Mouse (Mus musculus) embryonic facial prominence, embryonic 12.5 days (tissue): ENCODE measurements around the gene H2al1f. TPM values are rescaled to one million over a fixed set of nuclear protein-coding genes. Genes with fewer than 3 reads are reported as not detected.

Experiments used
- polyA plus RNA-seq: library from polyadenylated mRNA; unstranded; fragments of >200 nt; fragmentation: Nextera tagmentation; extraction: Ambion mirVana; gene quantifications from 2 replicates; pipeline ENCODE4 v1.2.1, GENCODE M21; 2016

Gene H2al1f
- polyA plus RNA-seq, 1 experiment from 2014 or later, result not detected

Other genes with a start within 250 kb of the H2al1f start
- gene H2al1a, start 15.9 kb upstream of the H2al1f start, polyA plus RNA-seq, result not detected in 2 replicates
- gene H2al1b, start 12.7 kb upstream of the H2al1f start, polyA plus RNA-seq, result not detected in 2 replicates
- gene H2al1c, start 9.5 kb upstream of the H2al1f start, polyA plus RNA-seq, result not detected in 2 replicates
- not detected in 2 replicates for gene H2al1d, start 6.3 kb upstream of the H2al1f start, polyA plus RNA-seq
- gene H2al1e, start 3.2 kb upstream of the H2al1f start, polyA plus RNA-seq, result not detected in 2 replicates
- gene H2al1g, start 3.1 kb downstream of the H2al1f start, polyA plus RNA-seq, result not detected in 2 replicates
- gene H2al1h, start 6.3 kb downstream of the H2al1f start, polyA plus RNA-seq, result not detected in 2 replicates
- not detected in 2 replicates for gene H2al1i, start 9.5 kb downstream of the H2al1f start, polyA plus RNA-seq
- gene H2al1j, start 12.7 kb downstream of the H2al1f start, polyA plus RNA-seq, result not detected in 2 replicates